Comparison of ENCODE assay signal across 19 mouse cellular contexts in genomic region chr3:28723534-28723933, GRCm38 (mm10). TPM values are rescaled to one million over a fixed set of nuclear protein-coding genes. Genes with fewer than 3 reads are reported as not detected.
A peak's percentile ranks its signal among the peaks of the same experiment; 100 is the strongest.
DNase-seq lines count a peak whose midpoint lies in the region; ATAC-seq and TF ChIP-seq lines count a peak whose summit lies in the region.
"Had no signal": no experiment of that assay in that cellular context is flagged by ENCODE, and none has a peak within 500 bp of the region (broad histone marks: within the 10 kb centered on the region; RNA-seq: fewer than 3 reads in every experiment).

No protein-coding gene starts in this region.

- 62% methylated on average over 6 of the region's 6 CpGs for WGBS in heart, postnatal 0 days
- 73% methylated on average over 6 of the region's 6 CpGs for WGBS in lung, adult 2 months
- 72% methylated on average over 6 of the region's 6 CpGs for WGBS in small intestine, adult 2 months

- H3K9me3 ChIP-seq in heart, postnatal 0 days (replicated peaks; ENCODE audit: control insufficient read depth, low read length): no peaks in the 10 kb centered on the region
- H3K9me3 ChIP-seq in MEL (replicated peaks; ENCODE audit: insufficient read depth, low read length): no peaks in the 10 kb centered on the region
- H3K9me3 ChIP-seq: forebrain, embryonic 15.5 days; heart, embryonic 13.5 days; hindbrain, embryonic 10.5 days; limb, embryonic 13.5 days; neural tube, embryonic 12.5 days had no signal

- H3K36me3 ChIP-seq in heart, postnatal 0 days (replicated peaks; ENCODE audit: control insufficient read depth, insufficient read depth, low read length): no peaks in the 10 kb centered on the region
- no peaks in the 10 kb centered on the region for H3K36me3 ChIP-seq in MEL (ENCODE audit: control insufficient read depth in 1 of 2, insufficient read depth in 2 of 2, low read length in 2 of 2)
- peaks cover 38% of the 10 kb centered on the region for H3K36me3 ChIP-seq in small intestine, adult 2 months (ENCODE audit: control insufficient read depth, insufficient read depth, low read length)
- H3K36me3 ChIP-seq: forebrain, embryonic 15.5 days; heart, embryonic 13.5 days; hindbrain, embryonic 10.5 days; limb, embryonic 13.5 days; neural tube, embryonic 12.5 days had no signal

- no peak overlapping the region for H3K27ac ChIP-seq in heart, postnatal 0 days (ENCODE audit: low read depth)
- no peak overlapping the region for H3K27ac ChIP-seq in MEL (ENCODE audit: control insufficient read depth, low read depth, low read length)
- peak overlapping the region; percentile 24; the same call in 1 of the 2 replicates for H3K27ac ChIP-seq in small intestine, adult 2 months (ENCODE audit: insufficient read depth, low read depth, low read length)
- H3K27ac ChIP-seq: forebrain, embryonic 15.5 days; heart, embryonic 13.5 days; hindbrain, embryonic 10.5 days; limb, embryonic 13.5 days; neural tube, embryonic 12.5 days had no signal

- no peak for ATAC-seq in heart, postnatal 0 days (ENCODE audit: insufficient read depth, low read depth)
- ATAC-seq: forebrain, embryonic 15.5 days; midbrain, embryonic 16.5 days had no signal

- H3K9ac ChIP-seq in heart, postnatal 0 days (replicated peaks; ENCODE audit: low read depth, low read length): no peak overlapping the region
- H3K9ac ChIP-seq in MEL (ENCODE audit: control insufficient read depth, low read depth, low read length, poor library complexity, severe bottlenecking): no peak overlapping the region
- H3K9ac ChIP-seq: forebrain, embryonic 15.5 days; heart, embryonic 13.5 days; limb, embryonic 13.5 days; neural tube, embryonic 12.5 days had no signal

- no peak for DNase-seq in heart, postnatal 0 days (ENCODE audit: low spot score)
- no peak for DNase-seq in heart, adult 18-20 months
- no peak for DNase-seq in lung, adult 2 months
- no peak for DNase-seq in lung, postnatal 36 days
- peak; percentile 24 for DNase-seq in MEL (ENCODE audit: low read depth, low spot score)
- no peak for DNase-seq in urinary bladder, adult 2 months (ENCODE audit: low spot score)
- DNase-seq in gastrocnemius, adult 8-10 months (ENCODE audit: low spot score in 2 of 2): no peak
- DNase-seq: cerebellum, postnatal 14 days; gastrocnemius, postnatal 25 days; kidney, adult 11 months; right cerebral cortex, postnatal 4 days had no signal

- no peak for TF ChIP-seq EP300 in heart, postnatal 0 days (IDR thresholded peaks at IDR 0.05; ENCODE audit: low read depth)
- TF ChIP-seq EP300 in MEL (IDR thresholded peaks at IDR 0.05; ENCODE audit: low read depth in 1 of 2, low read length in 2 of 2): no peak

- H3K79me2 ChIP-seq in MEL (ENCODE audit: control insufficient read depth, insufficient read depth, low read length, poor library complexity): no peaks in the 10 kb centered on the region

- H3K27me3 ChIP-seq in heart, postnatal 0 days (ENCODE audit: control insufficient read depth, insufficient read depth, low read length): no peaks in the 10 kb centered on the region
- no peaks in the 10 kb centered on the region for H3K27me3 ChIP-seq in MEL (ENCODE audit: control insufficient read depth in 1 of 2, insufficient read depth in 2 of 2, low read length in 2 of 2)
- H3K27me3 ChIP-seq in small intestine, adult 2 months (ENCODE audit: control insufficient read depth, insufficient read depth, low read length): no peaks in the 10 kb centered on the region
- H3K27me3 ChIP-seq: forebrain, embryonic 15.5 days; heart, embryonic 13.5 days; limb, embryonic 13.5 days; neural tube, embryonic 12.5 days had no signal

- no peak overlapping the region for H3K4me2 ChIP-seq in heart, postnatal 0 days (ENCODE audit: low read depth, low read length)
- H3K4me2 ChIP-seq: forebrain, embryonic 15.5 days; heart, embryonic 13.5 days; limb, embryonic 13.5 days; neural tube, embryonic 12.5 days had no signal

- peak; percentile 7 for TF ChIP-seq RAD21 in MEL (IDR thresholded peaks at IDR 0.05; ENCODE audit: low read depth, low read length)

- no peak for TF ChIP-seq POLR2A in lung, adult 2 months (IDR thresholded peaks at IDR 0.05; ENCODE audit: borderline replicate concordance, extremely low read depth, low read depth, low read length)
- no peak for TF ChIP-seq POLR2A in MEL (IDR thresholded peaks at IDR 0.05; ENCODE audit: control insufficient read depth in 1 of 2, insufficient read depth in 1 of 2, low read depth in 1 of 2, low read length in 2 of 2, poor library complexity in 1 of 2)
- TF ChIP-seq POLR2A in small intestine, adult 2 months (IDR thresholded peaks at IDR 0.05; ENCODE audit: low read depth, low read length): no peak

- peak; percentile 31 for TF ChIP-seq CTCF in heart, postnatal 0 days (IDR thresholded peaks at IDR 0.05; ENCODE audit: low read depth)
- 0 out of 2 replicates have a peak, but pooled peaks have one; percentile 14 for TF ChIP-seq CTCF in lung, adult 2 months (IDR thresholded peaks at IDR 0.05; ENCODE audit: insufficient read depth, low read length)
- peak; percentile 21 to 51 (median 49); a peak in 5 of 6 replicates for TF ChIP-seq CTCF in MEL (IDR thresholded peaks at IDR 0.05 in 2 of 3, conservative IDR thresholded peaks at IDR 0.05 in 1 of 3; ENCODE audit: control insufficient read depth in 1 of 3, insufficient read depth in 1 of 3, low read depth in 2 of 3, low read length in 3 of 3, poor library complexity in 1 of 3, severe bottlenecking in 1 of 3)
- TF ChIP-seq CTCF in small intestine, adult 2 months (IDR thresholded peaks at IDR 0.05; ENCODE audit: extremely low read depth, insufficient read length, insufficient replicate concordance, low read depth, low read length): peak; percentile 27; the same call in 1 of the 2 replicates

- no peak overlapping the region for H3K4me3 ChIP-seq in heart, postnatal 0 days (ENCODE audit: low read depth, low read length)
- H3K4me3 ChIP-seq in lung, adult 2 months (replicated peaks; ENCODE audit: extremely low read depth, low read depth, low read length): no peak overlapping the region
- no peak overlapping the region for H3K4me3 ChIP-seq in MEL (ENCODE audit: control insufficient read depth in 1 of 2, insufficient read depth in 1 of 2, low read depth in 2 of 2, low read length in 2 of 2)
- H3K4me3 ChIP-seq in small intestine, adult 2 months (ENCODE audit: low read depth, low read length): no peak overlapping the region
- H3K4me3 ChIP-seq: forebrain, embryonic 15.5 days; heart, embryonic 13.5 days; hindbrain, embryonic 10.5 days; limb, embryonic 13.5 days; neural tube, embryonic 12.5 days had no signal

- H3K4me1 ChIP-seq in heart, postnatal 0 days (ENCODE audit: control insufficient read depth, insufficient read depth): peaks cover 5% of the 10 kb centered on the region; the same call in 1 of the 2 replicates
- no peaks in the 10 kb centered on the region for H3K4me1 ChIP-seq in lung, adult 2 months (ENCODE audit: control insufficient read depth, insufficient read depth, low read length)
- H3K4me1 ChIP-seq in MEL (ENCODE audit: control insufficient read depth in 1 of 2, insufficient read depth in 2 of 2, low read length in 2 of 2): no peaks in the 10 kb centered on the region
- H3K4me1 ChIP-seq in small intestine, adult 2 months (ENCODE audit: control insufficient read depth, insufficient read depth, insufficient read length, low read length): peaks cover 2% of the 10 kb centered on the region; the same call in 1 of the 2 replicates
- H3K4me1 ChIP-seq: forebrain, embryonic 15.5 days; hindbrain, embryonic 10.5 days; limb, embryonic 13.5 days; neural tube, embryonic 12.5 days had no signal

TF ChIP-seq in MEL, 35 proteins besides CTCF, POLR2A, EP300 and RAD21:
- no peak for TF ChIP-seq KAT2A (conservative IDR thresholded peaks at IDR 0.05; ENCODE audit: low read depth, low read length)
- TF ChIP-seq MAFK (IDR thresholded peaks at IDR 0.05; ENCODE audit: borderline replicate concordance, low read depth, low read length): no peak
- peak; percentile 37 for TF ChIP-seq SMC3 (IDR thresholded peaks at IDR 0.05; ENCODE audit: low read depth, low read length)

RNA-seq across cellular contexts. Expression of gene Slc2a2, which starts 25.8 kb away (rescaled TPM):
- 2.4 TPM in 1 of 2 replicates, not detected in the other for total RNA-seq in heart, postnatal 0 days (2014; rRNA removed; ENCODE audit: low replicate concordance)
- polyA plus RNA-seq in heart, postnatal 0 days (2015; fragmentation: Nextera tagmentation; extraction: Ambion mirVana): 0.08 and 0.20 TPM in 2 replicates
- total RNA-seq in heart, adult 18-20 months (2021): not detected
- polyA plus RNA-seq in lung, adult 2 months (2012; rRNA removed): 0.09 TPM in 1 of 2 replicates, not detected in the other
- 0.49 and 1.1 TPM in 2 replicates for total RNA-seq in MEL (2012; rRNA removed)
- under 1 TPM in 1 of 2 experiments, not detected in 1; 0.77 TPM for polyA plus RNA-seq in MEL (2012; ENCODE audit: insufficient read depth in 1 of 2, insufficient read length in 2 of 2, low read depth in 1 of 2, low replicate concordance in 2 of 2, missing spikeins in 1 of 2)
- polyA plus RNA-seq in small intestine, adult 2 months (2012; rRNA removed): 23.6 and 63.9 TPM in 2 replicates
- polyA plus RNA-seq in urinary bladder, adult 2 months (2012; rRNA removed): 0.10 and 0.12 TPM in 2 replicates
- not detected for total RNA-seq in gastrocnemius, adult 8-10 months (2022)
- total RNA-seq: gastrocnemius, postnatal 25 days; left cerebral cortex, adult 18-20 months had no signal
- polyA plus RNA-seq: hindbrain, embryonic 10.5 days had no signal

RNA-seq across cellular contexts. Expression of gene Eif5a2, which starts 57.5 kb away (rescaled TPM):
- 5.2 and 10.5 TPM in 2 replicates for total RNA-seq in heart, postnatal 0 days (2014; rRNA removed; ENCODE audit: low replicate concordance)
- polyA plus RNA-seq in heart, postnatal 0 days (2015; fragmentation: Nextera tagmentation; extraction: Ambion mirVana): 4.4 and 5.9 TPM in 2 replicates
- 1 to 10 TPM in 1 of 2 experiments, under 1 TPM in 1; 0.84 to 1.0 TPM for total RNA-seq in heart, adult 18-20 months (2021)
- polyA plus RNA-seq in lung, adult 2 months (2012; rRNA removed): 1.4 and 2.0 TPM in 2 replicates
- 5.8 and 6.1 TPM in 2 replicates for total RNA-seq in MEL (2012; rRNA removed)
- 1 to 10 TPM in 1 of 2 experiments, not detected in 1; 7.3 TPM for polyA plus RNA-seq in MEL (2012; ENCODE audit: insufficient read depth in 1 of 2, insufficient read length in 2 of 2, low read depth in 1 of 2, low replicate concordance in 2 of 2, missing spikeins in 1 of 2)
- polyA plus RNA-seq in small intestine, adult 2 months (2012; rRNA removed): 0.05 and 0.08 TPM in 2 replicates
- 4.7 and 5.0 TPM in 2 replicates for polyA plus RNA-seq in urinary bladder, adult 2 months (2012; rRNA removed)
- total RNA-seq in gastrocnemius, adult 8-10 months (2022): under 1 TPM; 0.48 to 0.83 (median 0.64) TPM

Comparison
In these comparisons a context has a peak if more than half of its experiments do, and no peak if none do; other contexts are left out.
1. RNA of gene Slc2a2, which starts 25.8 kb away (polyA plus RNA-seq): 23.6 to 63.9 TPM in small intestine, adult 2 months; 0.77 TPM in MEL, 0.08 to 0.20 TPM in heart, postnatal 0 days, 0.10 to 0.12 TPM in urinary bladder, adult 2 months and 0.09 TPM in lung, adult 2 months; every median in the first group is over 10 times any median in the second.
2. Peak in every context shown above with its lines, with median percentiles within 50 percentile points of each other: CTCF ChIP-seq.